Mouse (Mus musculus) activated CD4-positive, CD25-positive, alpha-beta regulatory T cell, adult 4 months (primary cell): ENCODE results near the gene Pla2g7. TPM values are rescaled to one million over a fixed set of nuclear protein-coding genes. Genes with fewer than 3 reads are reported as not detected.
"Not testable (repeated sequence)": the region's sequence is repeated elsewhere in the genome, so short reads cannot be mapped to it uniquely, and the experiment has no call there.

Experiments used
- ATAC-seq: one replicate; pipeline ENCODE4 v1.8.0; 2017
- polyA plus RNA-seq, 2 experiments: library from polyadenylated mRNA; unstranded; fragments of 100-300 nt; shearing (Covaris generic); gene quantifications; one replicate each; pipeline ENCODE4 v1.2.1; 2017

Pla2g7 gene
- polyA plus RNA-seq, result under 1 TPM in 1 of 2 experiments, not detected in 1; 0.89 TPM

DNA sequence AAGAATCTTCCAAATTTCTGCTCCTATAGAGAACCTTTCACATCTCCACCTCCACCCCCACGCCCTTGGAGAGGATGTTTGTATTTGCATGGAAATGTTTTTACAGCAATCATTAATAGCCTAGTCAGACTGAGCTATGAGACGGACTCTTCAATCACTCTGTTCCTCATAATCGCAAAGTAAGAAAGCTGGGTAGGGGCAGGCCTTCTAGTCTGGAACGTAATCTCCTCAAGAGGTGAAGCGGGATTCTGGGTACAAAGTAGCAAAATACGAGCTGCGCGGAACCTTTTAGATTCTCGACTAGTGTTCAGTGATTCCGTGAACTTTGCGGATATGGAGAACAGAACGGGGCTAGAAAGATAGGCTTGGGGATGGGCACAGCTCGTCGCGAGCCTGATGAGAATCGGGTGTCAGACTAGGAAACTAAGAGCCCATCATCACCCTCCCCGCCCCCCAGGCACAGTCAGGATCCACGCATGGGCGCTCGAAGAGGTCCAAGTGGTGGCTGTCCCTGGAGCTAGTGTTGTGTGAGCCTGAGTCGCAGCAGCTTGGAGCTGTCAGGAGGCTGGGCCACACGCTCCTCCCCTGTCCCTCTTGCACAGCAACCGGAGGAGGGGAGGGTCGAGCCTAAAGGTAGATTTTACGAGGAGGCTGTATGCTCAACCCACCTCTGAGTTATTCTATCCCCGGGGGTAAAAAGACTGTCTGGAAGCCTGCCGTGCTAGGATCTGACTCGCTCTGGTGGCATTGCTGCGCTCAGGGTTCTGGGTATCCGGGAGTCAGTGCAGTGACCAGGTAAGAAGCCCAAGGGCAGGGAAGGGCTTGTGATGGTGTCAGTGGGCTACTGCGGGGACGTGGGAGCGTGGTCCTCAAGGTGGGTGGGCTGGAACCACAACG is at the start of gene Pla2g7:
Pla2g7 (plus strand) TSS at position 107 of the 897 bp plus-strand sequence.
- no peak for ATAC-seq

DNA sequence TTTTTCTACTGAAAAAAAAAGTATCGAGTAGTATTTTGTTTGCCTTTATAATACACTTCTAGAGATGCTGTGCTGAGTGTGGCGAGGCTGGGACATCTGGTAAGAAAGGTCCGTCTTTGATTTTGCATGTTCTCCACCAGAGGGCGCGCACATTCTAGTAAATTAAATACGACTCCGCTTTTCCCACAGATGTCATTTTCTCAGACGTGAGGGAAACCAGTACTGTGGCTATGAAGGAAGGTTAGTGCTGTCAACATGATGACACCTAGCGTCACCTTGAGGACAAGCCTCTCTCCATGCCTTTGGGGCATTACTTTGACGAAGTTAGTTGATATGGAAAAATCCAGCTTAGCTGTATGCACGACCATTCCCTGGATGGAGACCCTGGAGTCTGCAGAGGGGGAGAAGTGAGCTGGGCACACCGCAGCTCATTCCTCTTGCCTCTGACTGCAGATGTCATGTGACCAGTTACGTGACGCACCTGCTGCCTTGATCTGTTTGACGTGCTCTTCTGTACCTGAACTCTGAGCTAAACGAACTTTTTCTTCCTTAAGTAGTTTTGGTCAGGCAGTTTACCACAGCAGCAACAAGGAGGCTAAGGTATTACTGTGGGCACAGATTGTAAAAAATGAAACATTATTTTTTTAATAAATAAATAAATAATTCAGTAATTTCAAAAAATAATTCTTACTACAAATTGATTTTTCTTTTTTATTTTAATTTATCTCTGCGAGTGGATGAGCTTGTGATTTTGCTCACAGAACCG is 49.1 kb upstream of the Pla2g7 start:
- ATAC-seq, result no peak

DNA sequence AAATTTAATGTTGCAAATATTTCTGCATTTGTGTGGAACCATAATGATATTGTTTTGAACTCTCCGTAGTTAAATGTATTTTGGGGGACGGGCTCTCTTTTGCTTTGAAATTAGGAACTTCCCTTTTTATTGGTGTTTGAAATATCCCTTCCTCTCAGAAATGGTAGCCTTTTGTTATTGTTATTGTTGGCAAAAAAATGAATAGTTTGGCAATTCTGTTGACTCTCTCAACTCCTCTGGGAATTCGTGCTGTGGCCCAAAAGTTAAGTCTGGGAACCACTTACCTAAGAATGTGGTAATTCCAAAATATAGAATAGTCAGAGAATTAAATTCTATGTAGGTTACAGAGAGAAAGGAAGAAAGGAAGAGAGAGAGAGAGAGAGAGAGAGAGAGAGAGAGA is 47.7 kb upstream of the Pla2g7 start:
- ATAC-seq, result no peak

DNA sequence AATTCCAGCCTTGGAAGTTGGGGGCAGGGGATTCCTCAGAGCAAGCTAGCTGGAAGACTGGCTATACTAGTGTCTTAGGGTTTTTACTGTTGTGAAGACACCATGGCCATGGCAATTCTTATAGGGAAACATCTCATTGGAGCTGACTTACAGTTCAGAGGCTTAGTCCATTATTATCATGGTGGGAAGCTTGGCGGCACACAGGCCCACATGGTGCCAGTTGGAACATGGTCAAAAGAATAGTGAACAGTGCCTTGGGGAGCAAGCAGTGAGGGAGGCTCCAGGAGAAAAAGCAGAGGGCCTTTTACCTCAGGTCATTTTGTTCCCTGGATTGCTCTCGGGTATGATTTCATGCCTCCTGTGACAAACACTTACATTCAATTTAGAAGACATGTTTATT is 37.4 kb upstream of the Pla2g7 start:
- no peak for ATAC-seq

DNA sequence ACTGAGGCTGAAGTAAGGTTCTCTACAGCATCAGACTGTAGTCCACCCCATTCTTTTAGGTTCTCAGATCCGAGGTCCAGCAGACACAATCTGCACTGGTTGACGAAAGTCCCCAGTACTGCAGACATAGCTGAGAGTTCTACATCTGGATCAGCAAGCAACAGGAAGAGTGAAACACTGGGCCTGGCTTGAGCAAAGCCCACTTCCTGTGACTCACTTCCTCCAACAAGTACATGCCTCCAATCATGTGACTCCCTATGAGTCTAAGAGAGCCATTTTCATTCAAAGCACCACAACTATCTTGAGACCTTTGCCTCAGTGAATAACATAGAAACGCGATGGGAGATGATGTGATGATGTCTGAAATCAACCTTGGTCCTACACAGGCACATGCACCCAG is 36.7 kb upstream of the Pla2g7 start:
- no peak for ATAC-seq

DNA sequence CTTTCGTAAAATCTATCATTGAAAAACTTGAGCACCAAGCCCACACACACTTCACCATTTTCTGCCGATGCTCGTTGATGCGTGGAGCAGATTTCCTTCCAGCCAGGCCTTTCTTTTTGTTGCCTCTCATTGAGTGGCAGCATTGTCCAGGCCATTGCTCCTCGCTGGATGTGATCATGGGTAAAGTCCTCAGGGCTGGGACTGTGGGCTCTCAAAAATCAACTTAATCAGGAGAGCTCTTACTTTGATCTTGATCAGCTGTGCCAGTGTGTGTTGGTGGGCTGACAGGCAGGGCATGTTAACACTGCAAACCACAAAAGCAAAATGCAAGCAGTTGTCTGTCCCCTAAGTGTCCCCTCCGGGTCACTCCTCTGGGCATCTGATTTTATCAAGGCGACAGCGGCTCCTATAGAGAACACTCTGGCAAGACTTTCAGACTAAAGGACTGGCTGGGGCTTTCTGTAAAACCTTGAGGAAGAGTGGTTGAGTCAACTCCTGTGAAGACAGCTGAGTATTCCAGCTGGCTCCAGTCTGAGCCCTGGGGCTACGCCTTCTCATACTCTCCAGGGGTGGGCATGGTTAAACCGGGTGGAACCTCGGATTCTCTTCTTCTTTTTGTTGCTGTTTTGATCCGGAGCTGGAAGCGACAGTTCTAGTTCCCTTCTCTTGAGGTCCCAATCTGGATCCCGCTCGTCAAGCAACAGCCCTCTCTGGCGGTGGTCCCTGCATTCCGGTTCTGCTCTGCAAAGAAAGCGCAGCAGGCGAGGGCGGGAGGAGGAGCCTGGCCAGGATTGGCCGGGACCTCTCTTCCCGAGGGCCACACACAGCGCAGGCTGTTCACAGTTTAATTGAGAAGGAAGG is 33.3 kb upstream of the Pla2g7 start:
- no peak for ATAC-seq

DNA sequence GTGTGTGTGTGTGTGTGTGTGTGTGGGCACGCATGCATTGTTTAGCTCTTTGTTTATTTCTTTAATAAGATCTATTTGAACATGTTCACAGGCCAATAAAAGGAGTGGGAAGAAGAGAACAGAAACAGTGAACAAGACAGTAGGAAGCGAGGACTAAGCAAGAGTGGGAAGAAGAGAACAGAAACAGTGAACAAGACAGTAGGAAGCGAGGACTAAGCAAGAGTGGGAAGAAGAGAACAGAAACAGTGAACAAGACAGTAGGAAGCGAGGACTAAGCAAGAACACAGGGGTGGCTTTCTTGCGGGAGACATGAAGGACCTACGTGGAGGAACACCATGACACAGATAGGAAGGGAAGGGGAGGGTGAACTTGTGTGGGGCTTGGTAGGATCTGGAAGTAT is 31.1 kb upstream of the Pla2g7 start:
- ATAC-seq, result not testable (repeated sequence)

DNA sequence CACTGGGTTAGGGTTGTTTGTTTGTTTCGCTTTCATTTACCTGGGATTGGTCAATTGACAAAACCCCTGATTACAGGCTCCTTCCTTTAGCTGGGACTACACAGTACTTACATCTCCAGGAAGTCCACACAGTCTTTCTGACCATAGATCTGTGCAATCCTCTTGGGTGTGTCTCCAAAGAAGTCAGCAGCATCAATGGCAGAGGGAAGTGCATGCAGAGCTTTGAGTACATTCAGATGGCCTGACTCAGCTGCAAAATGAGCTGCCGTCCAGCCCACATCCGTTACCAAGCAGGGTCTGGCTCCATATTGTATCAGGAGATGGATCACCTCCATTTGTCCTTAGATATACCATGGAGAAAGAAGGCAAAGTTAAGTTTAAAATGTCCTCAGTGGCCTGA is 29.1 kb upstream of the Pla2g7 start:
- no peak for ATAC-seq

DNA sequence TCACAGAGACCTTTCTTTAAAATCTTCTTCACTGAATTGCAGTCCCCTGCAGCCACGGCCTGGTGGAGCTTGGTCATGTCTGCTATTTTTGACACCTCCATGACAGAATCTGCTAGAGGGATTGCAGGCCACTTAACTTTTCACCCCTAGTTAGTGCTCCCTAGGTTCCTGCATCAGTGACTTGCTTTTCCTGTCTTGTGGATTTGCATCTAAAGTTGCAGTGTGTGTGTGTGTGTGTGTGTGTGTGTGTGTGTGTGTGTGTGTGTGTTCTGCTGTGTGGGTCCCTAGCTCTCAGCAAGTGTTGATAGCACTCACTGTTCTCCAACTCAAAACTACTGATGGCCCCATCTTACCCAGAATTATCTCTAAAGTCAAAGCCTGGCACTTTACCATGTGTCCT is 24.4 kb upstream of the Pla2g7 start, which contains the start of gene Ankrd66:
Ankrd66 (minus strand) TSS at position 101 of the 400 bp plus-strand sequence.
- ATAC-seq, result no peak

DNA sequence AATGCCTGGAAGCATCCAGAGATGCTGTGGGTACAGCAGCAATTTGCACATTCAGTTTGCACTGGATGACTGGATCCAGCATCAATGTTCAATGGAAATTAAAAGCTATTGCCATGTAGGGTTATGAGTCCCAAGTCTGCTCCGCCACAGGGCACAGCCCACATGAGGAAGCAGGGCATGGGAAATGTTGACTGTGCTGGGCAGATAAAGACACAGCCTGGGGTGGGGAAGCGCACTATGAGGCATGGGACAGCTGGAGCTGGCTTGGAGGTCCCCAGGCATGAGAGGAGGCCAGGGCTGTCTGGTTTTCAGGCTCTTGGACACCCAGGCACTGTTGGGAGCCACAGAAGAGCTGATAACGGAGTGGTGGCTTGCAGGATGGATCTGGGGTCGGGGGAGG is 23.9 kb upstream of the Pla2g7 start:
- no peak for ATAC-seq

DNA sequence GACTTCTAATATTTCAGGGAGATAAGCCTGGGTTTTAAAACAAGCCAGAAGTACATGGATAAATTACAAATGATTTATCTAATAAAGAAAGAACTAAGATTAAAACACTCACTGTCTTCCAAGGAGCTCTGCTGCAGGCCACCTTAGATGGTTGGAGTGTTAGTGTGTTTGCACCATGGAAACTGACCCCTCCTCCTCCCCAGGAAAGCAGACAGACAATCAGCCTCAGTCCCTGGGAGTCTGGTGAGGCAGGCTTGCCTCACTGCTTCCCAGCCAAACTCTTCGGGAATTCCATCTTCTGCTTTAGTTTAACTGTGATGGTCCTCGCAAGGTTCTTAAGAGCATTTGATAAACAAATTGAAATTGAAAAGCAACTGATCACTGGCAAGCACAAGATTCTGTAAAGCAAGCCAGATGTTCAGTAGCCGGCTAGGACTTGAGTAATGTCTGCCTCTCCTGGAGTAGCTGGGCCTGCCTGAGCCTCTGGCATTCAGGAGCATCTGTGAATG is 16.7 kb upstream of the Pla2g7 start:
- ATAC-seq, result no peak

DNA sequence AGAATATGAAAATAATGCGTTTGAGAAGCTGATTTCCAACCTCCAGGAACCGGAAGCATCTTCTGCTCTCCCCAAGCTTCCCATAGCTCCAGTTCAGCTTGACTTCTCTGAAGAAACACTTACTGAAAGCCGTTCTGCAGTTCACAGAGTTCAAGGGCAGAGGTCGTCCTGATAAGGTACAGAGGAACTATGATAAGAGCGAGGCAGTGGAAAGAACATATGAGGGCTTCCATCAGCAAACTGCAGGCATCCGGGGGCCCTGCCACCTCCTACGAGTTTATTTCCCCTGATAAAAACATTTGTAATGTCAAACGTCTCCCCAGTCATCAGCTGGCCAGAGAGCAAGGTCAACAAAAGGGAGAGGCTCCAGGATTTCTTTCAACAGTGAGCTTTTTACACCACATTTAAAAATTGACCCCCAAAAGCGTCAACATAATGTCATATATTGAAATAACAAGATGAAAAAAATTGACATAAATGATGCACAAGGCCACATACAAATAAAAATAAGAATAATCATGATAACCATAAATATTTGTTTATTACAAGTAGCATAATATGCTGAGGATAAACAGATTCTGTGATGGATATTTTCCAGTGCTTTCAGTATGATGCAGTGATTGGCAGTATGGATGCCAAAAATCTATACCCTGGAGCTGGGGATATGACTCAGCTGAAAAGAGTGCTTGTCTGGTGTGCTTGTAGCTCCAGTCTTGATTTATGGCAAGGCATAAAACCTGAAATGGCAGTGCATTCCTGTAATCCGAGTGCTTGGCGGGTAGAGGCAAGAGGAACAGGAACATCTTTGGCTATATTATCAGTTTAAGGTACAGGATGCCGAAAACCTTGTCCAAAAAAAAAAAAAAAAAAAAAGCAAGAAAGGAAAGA is 13.1 kb upstream of the Pla2g7 start:
- ATAC-seq, result no peak

DNA sequence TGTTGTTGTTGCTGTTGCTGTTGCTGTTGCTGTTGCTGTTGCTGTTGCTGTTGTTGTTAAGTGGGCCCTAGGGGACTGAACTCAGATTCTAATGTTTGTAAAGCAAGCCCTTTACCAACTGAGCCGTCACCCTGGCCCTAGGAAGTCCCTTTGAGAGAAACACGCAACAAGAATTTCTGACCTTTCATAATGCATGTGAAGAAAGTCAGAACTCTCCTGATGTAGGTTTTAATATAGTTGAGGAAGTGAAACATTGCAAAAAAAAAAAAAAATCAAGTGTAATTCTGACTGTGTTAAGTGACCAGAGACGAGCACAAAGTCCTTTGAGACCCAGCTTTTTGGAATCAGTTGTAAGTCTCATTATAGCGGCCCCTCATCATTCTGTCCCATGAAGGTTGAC is 10.8 kb upstream of the Pla2g7 start:
- no peak for ATAC-seq

DNA sequence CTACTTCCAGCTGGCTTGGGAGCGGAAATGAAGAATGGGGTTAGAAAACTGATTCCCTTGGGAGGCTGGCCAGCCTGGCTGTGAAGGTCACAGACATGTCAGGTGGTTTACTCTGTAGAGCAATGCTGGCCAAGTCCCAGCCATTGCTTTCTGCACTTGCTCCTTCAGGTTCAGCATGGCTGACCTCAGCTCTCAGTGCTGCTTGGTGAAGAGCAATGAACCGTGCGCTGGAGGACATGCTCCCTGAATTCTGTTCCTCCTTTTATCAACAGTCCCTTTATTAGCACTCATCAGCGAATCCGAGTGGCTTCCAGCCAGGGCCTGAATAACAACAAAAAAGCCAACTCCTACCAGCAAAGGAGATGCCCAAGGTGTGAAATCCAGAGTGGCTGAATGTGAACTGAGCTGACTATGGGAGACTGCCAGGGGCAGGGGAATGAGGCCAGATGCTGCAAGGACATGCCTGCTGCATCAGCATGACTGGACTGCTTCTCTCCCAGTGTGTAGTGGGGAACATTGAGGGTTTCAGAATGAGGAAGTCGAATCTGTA is 10.3 kb upstream of the Pla2g7 start:
- ATAC-seq, result no peak

DNA sequence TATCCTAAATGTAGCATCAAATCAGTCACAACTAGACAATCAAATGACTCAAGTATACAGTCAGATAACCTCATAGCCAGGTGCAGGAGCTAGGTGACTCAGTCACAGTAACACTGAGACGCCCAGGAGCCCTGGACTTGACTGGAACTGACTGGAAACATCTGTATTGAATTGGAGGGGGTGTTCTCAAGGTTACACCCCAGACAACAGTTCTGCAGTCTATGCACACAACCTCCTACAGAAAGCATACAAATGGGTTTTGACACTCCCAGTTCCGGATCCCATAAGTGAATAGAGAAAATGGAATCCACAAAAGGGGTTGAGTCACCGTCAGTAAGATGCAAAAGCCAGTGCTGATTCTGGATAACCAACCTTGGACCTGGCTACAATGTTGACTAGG is 9.2 kb upstream of the Pla2g7 start:
- ATAC-seq, result no peak

DNA sequence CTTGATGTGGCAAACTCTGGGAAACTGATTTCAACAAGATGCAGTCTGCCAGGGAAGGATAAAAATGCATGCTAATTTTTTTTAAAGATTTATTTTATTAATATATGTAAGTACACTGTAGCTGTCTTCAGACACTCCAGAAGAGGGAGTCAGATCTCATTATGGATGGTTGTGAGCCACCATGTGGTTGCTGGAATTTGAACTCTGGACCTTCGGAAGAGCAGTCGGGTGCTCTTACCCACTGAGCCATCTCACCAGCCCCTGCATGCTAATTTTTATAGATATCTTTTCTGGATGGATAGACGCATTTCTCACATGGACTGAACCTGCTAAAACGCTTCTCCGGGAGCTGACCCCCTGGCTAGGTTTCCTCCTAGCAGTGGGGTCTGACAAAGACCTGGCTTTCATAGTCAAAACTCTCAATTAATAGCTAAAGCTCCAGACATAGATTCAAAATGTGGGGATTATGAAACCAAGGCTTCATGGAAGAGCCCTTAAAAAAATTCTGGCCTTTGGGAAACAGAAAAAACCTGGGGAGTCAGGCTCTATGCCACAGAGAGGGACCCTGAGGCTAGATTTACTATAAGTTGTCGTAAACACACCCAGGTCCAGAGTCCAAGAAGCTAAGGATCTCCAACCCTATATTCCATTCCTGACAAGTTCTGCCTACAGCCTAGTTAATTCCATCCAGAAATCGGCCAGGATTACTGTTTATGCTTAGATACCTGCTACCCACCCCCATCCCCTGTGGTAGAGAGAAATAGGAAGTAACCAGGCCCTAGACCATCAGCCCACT is 4.5 kb upstream of the Pla2g7 start:
- no peak for ATAC-seq

DNA sequence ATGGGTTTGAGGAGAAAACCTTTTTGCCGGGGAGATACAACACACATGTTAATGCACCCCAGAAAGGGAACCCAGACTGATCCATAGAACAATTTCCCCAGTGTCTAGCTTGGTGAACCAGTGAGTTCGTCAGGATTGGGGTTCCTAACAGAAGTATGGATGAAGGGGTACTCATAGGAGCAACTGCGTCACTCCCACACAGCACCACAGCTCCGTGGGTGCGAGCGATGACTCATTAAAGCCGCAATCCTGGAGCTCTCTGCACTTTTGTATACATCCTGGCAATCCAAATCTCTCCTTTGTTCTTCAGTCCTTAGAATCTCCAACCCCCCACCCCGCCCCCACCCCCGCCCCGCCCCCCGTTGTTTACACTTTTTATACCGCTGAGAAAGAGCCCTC is 306 bp upstream of the Pla2g7 start:
- ATAC-seq, result no peak

DNA sequence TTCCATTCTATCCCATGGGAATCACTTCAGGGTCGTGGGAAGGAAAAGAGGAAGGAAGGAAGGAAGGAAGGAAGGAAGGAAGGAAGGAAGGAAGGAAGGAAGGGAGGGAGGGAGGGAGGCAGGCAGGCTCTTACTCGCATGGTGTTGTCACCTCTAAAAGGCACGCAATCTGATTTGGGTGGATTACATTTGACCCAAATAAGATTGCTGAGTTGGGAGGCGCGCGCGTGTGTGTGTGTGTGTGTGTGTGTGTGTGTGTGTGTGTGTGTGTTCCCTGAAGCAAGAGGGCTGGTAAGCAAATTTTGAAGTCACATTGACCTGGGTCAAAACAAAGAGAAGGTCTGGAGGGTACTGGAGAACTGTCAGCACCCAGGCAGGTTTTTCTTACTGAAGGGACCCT is 1.4 kb downstream of the Pla2g7 start:
- no peak for ATAC-seq

DNA sequence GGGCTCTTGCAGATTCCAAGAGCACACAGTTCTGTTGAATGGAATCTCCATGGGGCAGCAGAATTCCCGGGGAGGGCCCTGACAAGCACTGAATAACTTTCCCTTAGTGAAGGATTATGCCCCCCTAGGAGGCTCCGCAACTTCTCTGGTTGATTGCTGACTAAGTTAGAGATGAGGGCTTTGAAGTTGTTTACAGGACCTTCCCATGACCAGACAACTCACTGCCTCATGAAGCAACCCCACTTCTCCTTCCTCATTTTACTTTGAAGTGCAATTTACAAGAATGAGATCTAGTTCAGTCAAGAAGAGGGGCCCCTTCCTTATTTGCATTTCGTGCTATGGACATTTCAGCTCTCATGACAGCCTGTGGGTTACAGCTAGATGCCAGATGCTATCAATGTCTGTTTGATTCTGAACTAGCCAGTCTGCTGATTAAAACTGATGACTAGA is 5.8 kb downstream of the Pla2g7 start:
- ATAC-seq, result no peak

DNA sequence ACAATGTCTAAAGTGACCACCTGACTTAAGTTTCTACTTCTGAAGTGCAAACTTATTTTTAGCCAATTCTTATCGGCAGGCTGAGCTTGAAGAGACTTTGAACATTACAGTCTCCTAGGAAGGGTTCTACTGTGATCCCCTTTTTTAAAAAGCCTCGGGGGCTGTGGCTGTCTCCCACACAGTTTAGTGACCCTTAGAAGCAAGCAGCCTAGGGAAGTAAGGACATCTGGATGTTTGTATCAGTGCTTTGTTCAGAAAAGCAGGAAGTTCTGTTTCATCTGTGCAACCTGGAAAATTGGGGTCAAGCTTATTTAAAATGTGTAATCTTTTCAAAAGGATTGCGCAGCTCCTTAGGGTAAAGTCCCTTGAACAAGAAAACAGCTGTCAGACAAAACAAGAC is 12.6 kb downstream of the Pla2g7 start:
- no peak for ATAC-seq
